Mouse (Mus musculus) heart, embryonic 15.5 days (tissue): ENCODE data around the gene Ostc. TPM values are rescaled to one million over a fixed set of nuclear protein-coding genes. Genes with fewer than 3 reads are reported as not detected.

Source experiments
- ATAC-seq: fragments of 200-750 bp; cut with Nextera tagmentation; replicated peaks from 2 replicates; pipeline ENCODE4 v1.8.0; 2017; ENCODE audit warnings: low read depth, moderate TSS enrichment; ENCODE audit not compliant: insufficient number of reproducible peaks, insufficient read depth, low FRiP score
- H3K27ac ChIP-seq: fragments of 300-500 bp; sonication (generic); 2 replicates; pipeline ENCODE4 v1.5.1; 2015; ENCODE audit warnings: mild to moderate bottlenecking, inconsistent platforms
- H3K27me3 ChIP-seq: fragments of 300-500 bp; sonication (generic); 2 replicates; pipeline ENCODE4 v1.6.1; 2015; ENCODE audit warnings: inconsistent platforms
- H3K36me3 ChIP-seq: fragments of 300-500 bp; sonication (generic); 2 replicates; pipeline ENCODE4 v1.6.1; 2015; ENCODE audit warnings: mild to moderate bottlenecking, inconsistent platforms
- H3K4me1 ChIP-seq: fragments of 300-500 bp; sonication (generic); replicated peaks from 2 replicates; pipeline ENCODE4 v1.6.1; 2015; ENCODE audit warnings: inconsistent platforms
- H3K4me2 ChIP-seq: fragments of 300-500 bp; sonication (generic); 2 replicates; pipeline ENCODE4 v1.6.1; 2015; ENCODE audit warnings: inconsistent platforms, mild to moderate bottlenecking, moderate library complexity
- H3K4me3 ChIP-seq: fragments of 300-500 bp; sonication (generic); 2 replicates; pipeline ENCODE4 v1.5.1; 2015; ENCODE audit warnings: mild to moderate bottlenecking, inconsistent platforms
- H3K9ac ChIP-seq: fragments of 300-500 bp; sonication (generic); 2 replicates; pipeline ENCODE4 v1.6.1; 2015; ENCODE audit warnings: mild to moderate bottlenecking, inconsistent platforms
- H3K9me3 ChIP-seq: fragments of 300-500 bp; sonication (generic); replicated peaks from 2 replicates; pipeline ENCODE4 v1.6.1; 2016; ENCODE audit warnings: inconsistent platforms
- WGBS: fragments of 180-500 bp; shearing (Covaris S2); methylation state at CpG from one replicate; pipeline ENCODE4 v1.1.7; 2015; ENCODE audit warnings: mixed read lengths; 5-methylcytosine and 5-hydroxymethylcytosine counted together
- polyA plus RNA-seq: library from polyadenylated mRNA; unstranded; fragments of >200 nt; fragmentation: Nextera tagmentation; extraction: Ambion mirVana; gene quantifications from 2 replicates; pipeline ENCODE4 v1.2.1, GENCODE M21; 2015

Ostc gene
- polyA plus RNA-seq, 1 experiment from 2014 or later: 200 TPM

GRCm38 (mm10) chr3:130727676-130728075 is 18.4 kb upstream of the Ostc start:
- Histone ChIP-seq H3K36me3 (peaks cover 38% of the 10 kb centered on the region), H3K4me1 (peaks cover 18% of the 10 kb centered on the region), H3K27me3 (no peaks in the 10 kb centered on the region), H3K9me3 (no peaks in the 10 kb centered on the region), H3K4me3 (no peak overlapping the region), H3K27ac (no peak overlapping the region), H3K4me2 (no peak overlapping the region), H3K9ac (no peak overlapping the region)
- ATAC-seq: no peak
- WGBS: 84% methylated on average over 4 of the region's 4 CpGs

- ATAC-seq: no peak
- H3K4me1 ChIP-seq: peaks cover 18% of the 10 kb centered on the region
- no peak overlapping the region for H3K27ac ChIP-seq
- H3K9ac ChIP-seq: no peak overlapping the region
- H3K36me3 ChIP-seq: peaks cover 38% of the 10 kb centered on the region
- WGBS: 79% methylated on average over 1 of the region's 1 CpGs
- H3K4me3 ChIP-seq: no peak overlapping the region
- H3K27me3 ChIP-seq: no peaks in the 10 kb centered on the region
- no peaks in the 10 kb centered on the region for H3K9me3 ChIP-seq
- no peak overlapping the region for H3K4me2 ChIP-seq
These were observed 17.8 kb upstream of the Ostc start for GRCm38 (mm10) chr3:130727036-130727435.

GRCm38 (mm10) chr3:130725718-130726117 is 16.5 kb upstream of the Ostc start:
- Histone ChIP-seq H3K4me2 (no peak overlapping the region), H3K27ac (no peak overlapping the region), H3K9ac (no peak overlapping the region), H3K4me1 (peaks cover 17% of the 10 kb centered on the region), H3K36me3 (peaks cover 38% of the 10 kb centered on the region), H3K27me3 (no peaks in the 10 kb centered on the region), H3K4me3 (no peak overlapping the region), H3K9me3 (no peaks in the 10 kb centered on the region)
- WGBS: 76% methylated on average over 2 of the region's 2 CpGs
- no peak for ATAC-seq

GRCm38 (mm10) chr3:130722733-130723478 is 13.7 kb upstream of the Ostc start:
- 78% methylated on average over 11 of the region's 11 CpGs for WGBS
- Histone ChIP-seq H3K4me3 (no peak overlapping the region), H3K9me3 (no peaks in the 10 kb centered on the region), H3K27ac (no peak overlapping the region), H3K36me3 (peaks cover 30% of the 10 kb centered on the region), H3K4me2 (no peak overlapping the region), H3K27me3 (no peaks in the 10 kb centered on the region), H3K9ac (no peak overlapping the region), H3K4me1 (peaks cover 4% of the 10 kb centered on the region; the same call in 1 of the 2 replicates)
- no peak for ATAC-seq

GRCm38 (mm10) chr3:130720225-130720624 is 11.0 kb upstream of the Ostc start:
- Histone ChIP-seq H3K4me2 (no peak overlapping the region), H3K36me3 (0 out of 2 replicates have a peak, but pooled peaks cover 3% of the 10 kb centered on the region), H3K4me3 (no peak overlapping the region), H3K4me1 (no peaks in the 10 kb centered on the region), H3K9ac (no peak overlapping the region), H3K27me3 (no peaks in the 10 kb centered on the region), H3K9me3 (no peaks in the 10 kb centered on the region), H3K27ac (no peak overlapping the region)
- 78% methylated on average over 4 of the region's 4 CpGs for WGBS
- ATAC-seq: no peak

GRCm38 (mm10) chr3:130718871-130719270 is 9.6 kb upstream of the Ostc start:
- no peak for ATAC-seq
- H3K4me3 ChIP-seq: no peak overlapping the region
- no peak overlapping the region for H3K9ac ChIP-seq
- no peaks in the 10 kb centered on the region for H3K9me3 ChIP-seq
- H3K27me3 ChIP-seq: no peaks in the 10 kb centered on the region
- no peak overlapping the region for H3K4me2 ChIP-seq
- WGBS: 81% methylated on average over 4 of the region's 4 CpGs
- H3K4me1 ChIP-seq: no peaks in the 10 kb centered on the region
- no peaks in the 10 kb centered on the region for H3K36me3 ChIP-seq
- H3K27ac ChIP-seq: no peak overlapping the region

GRCm38 (mm10) chr3:130716555-130716954 is 7.3 kb upstream of the Ostc start:
- Histone ChIP-seq H3K36me3 (no peaks in the 10 kb centered on the region), H3K27me3 (no peaks in the 10 kb centered on the region), H3K4me3 (no peak overlapping the region), H3K4me1 (no peaks in the 10 kb centered on the region), H3K27ac (no peak overlapping the region), H3K4me2 (no peak overlapping the region), H3K9ac (no peak overlapping the region), H3K9me3 (no peaks in the 10 kb centered on the region)
- ATAC-seq: no peak
- 85% methylated on average over 7 of the region's 7 CpGs for WGBS

GRCm38 (mm10) chr3:130714775-130715568 is 5.7 kb upstream of the Ostc start:
- Histone ChIP-seq H3K4me3 (peak overlapping the region; percentile 55), H3K27ac (peak overlapping the region; percentile 62), H3K9me3 (no peaks in the 10 kb centered on the region), H3K4me1 (peaks cover 2% of the 10 kb centered on the region), H3K4me2 (peak overlapping the region; percentile 63), H3K27me3 (no peaks in the 10 kb centered on the region), H3K36me3 (no peaks in the 10 kb centered on the region), H3K9ac (peak overlapping the region; percentile 38; the same call in 1 of the 2 replicates)
- no peak for ATAC-seq
- WGBS: 11% methylated on average over 22 of the region's 22 CpGs

- H3K36me3 ChIP-seq: no peaks in the 10 kb centered on the region
- no peak for ATAC-seq
- H3K4me2 ChIP-seq: no peak overlapping the region
- no peak overlapping the region for H3K4me3 ChIP-seq
- H3K9me3 ChIP-seq: no peaks in the 10 kb centered on the region
- 56% methylated on average over 6 of the region's 6 CpGs for WGBS
- H3K4me1 ChIP-seq: peaks cover 10% of the 10 kb centered on the region
- H3K27ac ChIP-seq: no peak overlapping the region
- no peak overlapping the region for H3K9ac ChIP-seq
- H3K27me3 ChIP-seq: no peaks in the 10 kb centered on the region
These were observed 3.6 kb upstream of the Ostc start for GRCm38 (mm10) chr3:130712891-130713290.

- peaks cover 17% of the 10 kb centered on the region for H3K4me1 ChIP-seq
- peaks cover 2% of the 10 kb centered on the region; the same call in 1 of the 2 replicates for H3K36me3 ChIP-seq
- WGBS: 51% methylated on average over 7 of the region's 7 CpGs
- H3K9ac ChIP-seq: no peak overlapping the region
- no peaks in the 10 kb centered on the region for H3K27me3 ChIP-seq
- no peak for ATAC-seq
- no peak overlapping the region for H3K27ac ChIP-seq
- H3K9me3 ChIP-seq: no peaks in the 10 kb centered on the region
- peak overlapping the region; percentile 77 for H3K4me2 ChIP-seq
- peak overlapping the region; percentile 77 for H3K4me3 ChIP-seq
These were observed 859 bp upstream of the Ostc start for GRCm38 (mm10) chr3:130710103-130710502.

- Histone ChIP-seq H3K4me1 (peaks cover 17% of the 10 kb centered on the region), H3K27me3 (no peaks in the 10 kb centered on the region), H3K9me3 (no peaks in the 10 kb centered on the region), H3K4me3 (peak overlapping the region; percentile 77), H3K4me2 (peak overlapping the region; percentile 77), H3K9ac (peak overlapping the region; percentile 76), H3K27ac (peak overlapping the region; percentile 86), H3K36me3 (peaks cover 10% of the 10 kb centered on the region)
- WGBS: under 1% methylated on average over 5 of the region's 5 CpGs
- no peak for ATAC-seq
These were observed 715 bp downstream of the Ostc start for GRCm38 (mm10) chr3:130708529-130708928.
